Mouse (Mus musculus) stomach, adult 2 months (tissue): ENCODE measurements around the gene Fgr. TPM values are rescaled to one million over a fixed set of nuclear protein-coding genes. Genes with fewer than 3 reads are reported as not detected.

Experiments used
- polyA plus RNA-seq: library from polyadenylated mRNA; depleted of rRNA; stranded (reverse); fragments of >200 nt; gene quantifications from 2 replicates; pipeline ENCODE4 v1.2.3, GENCODE M21; 2012; rRNA removed

The Fgr gene
- 0.51 and 0.85 TPM in 2 replicates for polyA plus RNA-seq

GRCm38 (mm10) chr4:132973814-132974398 lies at the start of gene Fgr:
Gene Fgr, plus strand, starts transcription at chr4:132974095.

GRCm38 (mm10) chr4:133011028-133011820 lies 37.3 kb downstream of the Fgr start, which contains the start of gene Ahdc1:
Gene Ahdc1, plus strand, starts transcription at chr4:133011260.

Other genes starting within 250 kb of the Fgr start
- 1.2 and 3.0 TPM in 2 replicates for gene Xkr8, start 241.5 kb upstream of the Fgr start, polyA plus RNA-seq
- 3.9 and 5.0 TPM in 2 replicates for gene Smpdl3b, start 216.8 kb upstream of the Fgr start, polyA plus RNA-seq
- 3.6 and 5.2 TPM in 2 replicates for gene Rpa2, start 205.8 kb upstream of the Fgr start, polyA plus RNA-seq
- gene Themis2, start 177.7 kb upstream of the Fgr start, polyA plus RNA-seq: 1.2 and 1.4 TPM in 2 replicates
- gene Ppp1r8, start 130.9 kb upstream of the Fgr start, polyA plus RNA-seq: 6.9 and 8.4 TPM in 2 replicates
- 7.6 and 8.7 TPM in 2 replicates for gene Stx12, start 89.6 kb upstream of the Fgr start, polyA plus RNA-seq
- gene Fam76a, start 51.5 kb upstream of the Fgr start, polyA plus RNA-seq: 4.5 and 5.3 TPM in 2 replicates
- gene Ahdc1, start 37.2 kb downstream of the Fgr start, polyA plus RNA-seq: 16.2 and 18.2 TPM in 2 replicates
- 27.1 and 30.1 TPM in 2 replicates for gene Wasf2, start 156.4 kb downstream of the Fgr start, polyA plus RNA-seq
- gene Cd164l2, start 238.0 kb downstream of the Fgr start, polyA plus RNA-seq: 2.5 and 3.3 TPM in 2 replicates
- gene Gpr3, start 238.4 kb downstream of the Fgr start, polyA plus RNA-seq: 0.08 and 0.09 TPM in 2 replicates